Mouse (Mus musculus): ENCODE data around the gene Olfr957.

Olfr957 gene

DNA sequence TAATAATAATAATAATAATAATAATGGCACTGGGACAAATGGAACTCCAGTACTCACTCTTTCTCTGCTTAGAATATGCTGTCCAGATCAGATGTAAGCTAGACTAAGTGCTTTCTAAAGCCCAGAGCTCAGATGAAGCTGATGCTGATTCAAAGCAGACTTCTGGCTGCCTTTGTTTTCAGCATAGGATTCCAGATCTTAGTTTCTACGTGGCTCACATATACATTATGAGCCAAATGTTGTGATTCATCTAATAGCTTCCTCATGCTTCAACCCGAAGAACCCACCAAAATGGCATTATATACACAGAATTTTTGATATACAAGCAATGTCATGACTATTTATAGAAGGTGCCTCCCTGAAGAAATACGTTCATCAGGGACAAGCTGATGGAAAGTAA, at the start of gene Olfr957:
Olfr957 (minus strand) TSS at position 279 of the 400 bp plus-strand sequence.
- no peak for DNase-seq (ENCODE audit: low read depth, low spot score)

DNA sequence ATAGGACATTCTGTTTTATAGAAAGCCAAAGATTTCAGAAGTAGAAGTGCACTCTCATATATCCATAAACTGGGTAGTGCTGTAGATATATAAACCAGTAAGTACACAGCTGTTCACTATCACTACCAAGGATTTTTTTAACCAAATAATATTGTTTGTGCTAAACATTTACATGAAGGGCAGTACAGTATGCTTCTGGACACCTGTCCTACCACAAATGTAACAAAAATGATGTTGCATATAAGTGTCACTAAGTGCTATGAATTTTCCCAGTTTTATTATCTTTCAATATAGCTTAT, 42.7 kb upstream of the Olfr957 start:
- no peak for DNase-seq (ENCODE audit: low read depth, low spot score)

DNA sequence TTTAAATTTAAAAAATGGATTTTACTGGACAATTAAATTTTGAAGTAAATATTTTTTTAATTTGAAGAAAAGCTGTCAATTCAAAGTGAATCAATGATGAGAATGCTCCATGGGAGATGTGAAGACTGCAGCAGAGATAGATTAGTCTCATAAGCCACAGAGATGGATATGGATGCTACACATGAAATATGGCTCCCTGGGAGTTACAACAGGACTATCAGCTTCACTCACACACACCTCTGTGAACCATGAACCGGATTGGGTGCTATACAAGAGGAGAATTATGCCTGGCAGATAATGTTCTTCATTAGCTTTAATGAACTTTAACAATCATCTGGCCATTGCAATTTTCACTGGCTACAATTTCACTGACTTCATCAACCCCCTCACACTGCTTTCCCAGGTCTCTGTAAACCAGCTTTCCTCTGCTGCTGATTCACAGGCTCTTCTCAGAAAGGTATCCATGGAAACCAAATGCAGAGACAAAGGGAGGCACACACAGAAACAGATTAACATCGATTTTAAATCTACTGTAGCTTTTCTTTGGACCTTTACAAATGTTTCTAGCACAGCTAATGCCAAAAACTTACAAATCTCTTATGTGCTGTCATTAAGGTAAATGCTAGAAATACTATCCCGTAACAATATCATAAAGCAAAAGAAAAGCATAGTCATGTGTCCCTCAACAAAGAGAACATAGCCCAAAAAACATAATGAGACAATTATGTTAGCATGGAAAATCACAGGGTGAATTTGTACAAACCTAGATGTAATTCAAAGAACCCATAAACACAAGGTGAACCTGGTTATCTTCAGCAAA, 42.1 kb upstream of the Olfr957 start:
- peak; percentile 17 for DNase-seq (ENCODE audit: low read depth, low spot score)

DNA sequence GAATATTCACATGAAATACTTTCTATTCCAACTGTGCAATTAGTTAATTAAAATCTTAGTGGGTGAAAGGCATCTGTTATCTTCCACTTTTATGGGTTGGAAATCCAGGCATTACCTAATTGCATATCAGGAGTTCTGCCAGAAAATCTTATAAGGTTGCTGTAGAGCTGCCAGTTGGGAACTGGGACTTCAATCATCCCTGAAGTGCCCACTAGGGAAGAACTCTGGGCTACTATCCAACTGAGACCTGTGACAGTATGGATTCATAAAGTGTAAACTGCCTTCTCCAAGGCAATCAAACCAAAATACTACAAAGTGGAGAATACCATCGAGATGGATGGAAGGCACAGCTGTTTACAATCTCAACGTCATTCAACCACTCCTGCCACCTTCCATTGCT, 38.3 kb upstream of the Olfr957 start, which contains the start of gene Olfr958:
Olfr958 (minus strand) TSS at position 109 of the 400 bp plus-strand sequence.
- no peak for DNase-seq (ENCODE audit: low read depth, low spot score)

DNA sequence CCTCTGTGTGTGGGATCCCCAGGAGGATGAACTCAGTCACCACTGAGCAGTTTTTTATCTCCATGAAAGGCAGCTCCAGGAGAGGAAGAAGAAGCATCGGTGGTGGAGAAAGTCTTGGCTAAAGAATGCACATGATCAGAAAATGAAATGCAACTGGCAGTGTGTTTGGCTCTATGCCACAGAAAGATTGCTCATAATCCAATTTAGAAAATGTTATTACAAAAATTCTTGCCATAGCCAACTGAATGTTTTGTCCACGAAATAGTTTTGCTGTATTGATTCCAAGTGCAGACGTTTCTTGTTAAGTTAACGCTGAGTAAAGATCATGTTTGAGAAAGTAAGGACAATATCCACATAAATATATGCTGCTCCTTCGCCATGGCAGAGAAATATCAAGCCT, 35.2 kb upstream of the Olfr957 start:
- DNase-seq (ENCODE audit: low read depth, low spot score), result no peak

DNA sequence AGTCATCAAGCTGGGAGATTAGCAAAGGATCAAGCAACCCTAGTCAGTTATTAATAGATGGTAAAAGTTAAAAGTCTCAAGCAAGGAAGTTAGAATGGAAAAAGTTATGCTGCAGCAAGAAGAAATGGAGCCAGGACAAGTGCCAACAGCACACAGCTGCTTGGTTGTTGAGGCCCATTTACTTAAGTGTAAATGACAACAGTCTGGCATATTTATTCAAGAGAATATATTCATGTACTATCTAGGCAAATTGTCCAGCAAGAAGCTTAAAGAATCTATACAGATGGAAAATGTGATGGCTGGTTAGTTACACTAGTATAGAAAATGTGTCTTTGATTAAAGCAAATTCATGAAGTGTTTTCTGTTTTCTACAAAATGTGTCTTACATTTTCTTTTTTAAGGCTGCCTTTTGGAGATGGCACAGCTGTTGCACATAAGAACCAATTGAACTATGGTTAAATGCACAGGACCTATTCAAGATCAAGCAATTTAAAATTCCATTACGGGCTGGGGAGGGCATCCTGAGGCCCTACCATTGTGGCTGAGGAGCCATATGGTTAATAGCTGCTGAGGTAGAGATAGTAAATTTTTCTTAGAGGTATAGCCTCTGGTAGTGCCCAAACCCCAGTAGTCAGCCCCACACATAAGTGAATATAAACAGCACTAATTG, 8.1 kb upstream of the Olfr957 start:
- no peak for DNase-seq (ENCODE audit: low read depth, low spot score)

DNA sequence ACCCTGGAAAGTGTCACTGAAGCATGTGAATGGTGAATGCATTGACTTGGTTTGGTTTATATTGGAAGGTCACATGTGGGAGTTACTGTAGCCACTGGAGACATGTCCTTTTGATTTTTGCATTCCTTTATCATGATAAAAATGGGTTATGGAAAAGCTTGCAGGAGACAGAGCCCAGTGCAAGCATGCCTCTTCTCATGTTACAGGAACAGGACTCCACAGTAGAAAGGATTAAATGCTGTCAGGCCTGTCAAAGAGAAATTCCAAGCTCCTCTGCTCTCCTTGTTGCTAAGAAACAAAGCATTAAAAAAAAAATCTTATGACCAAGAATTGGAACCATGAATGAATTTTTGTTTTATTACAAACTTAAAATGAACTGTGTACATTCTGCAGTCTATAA, 3.0 kb upstream of the Olfr957 start:
- peak; percentile 49 for DNase-seq (ENCODE audit: low read depth, low spot score)

DNA sequence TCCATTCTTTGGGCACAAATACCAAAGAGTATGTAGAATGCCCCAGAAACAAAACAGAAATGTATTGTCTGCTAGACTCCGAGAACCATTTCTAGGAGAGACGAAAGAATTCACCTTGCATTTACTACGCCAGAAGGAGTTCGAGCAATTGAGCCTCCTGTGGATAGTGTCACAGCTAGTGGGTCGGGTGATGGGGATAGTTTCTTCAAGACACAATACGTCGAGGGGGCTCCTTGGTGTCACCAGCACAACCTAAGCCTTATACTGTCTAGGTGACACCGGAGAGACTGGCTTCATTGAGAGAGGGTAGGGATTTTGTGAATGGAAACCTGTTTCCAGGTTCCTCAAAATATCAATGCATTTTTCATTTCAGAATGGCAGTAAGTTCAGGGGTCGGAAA, 6.2 kb downstream of the Olfr957 start:
- DNase-seq (ENCODE audit: low read depth, low spot score), result no peak

DNA sequence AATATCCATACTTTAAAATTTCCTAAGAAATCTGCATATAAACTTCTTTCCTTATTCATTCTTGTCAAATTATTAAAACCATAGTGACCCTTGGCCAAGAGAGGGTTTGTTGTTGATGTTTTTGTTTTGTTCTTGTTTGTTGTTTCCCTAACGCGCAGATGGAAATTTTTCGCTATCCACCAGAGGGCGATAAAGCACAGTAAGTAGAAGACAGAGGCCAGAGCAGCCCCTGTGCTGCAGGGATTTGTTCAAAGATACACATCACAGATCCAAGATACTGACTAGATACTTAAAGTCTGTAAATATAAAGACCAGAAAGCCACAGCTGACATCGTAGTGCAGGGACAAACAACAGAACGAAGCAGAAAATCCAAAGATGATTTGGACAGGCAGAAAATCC, 6.6 kb downstream of the Olfr957 start:
- DNase-seq (ENCODE audit: low read depth, low spot score), result peak; percentile 64

DNA sequence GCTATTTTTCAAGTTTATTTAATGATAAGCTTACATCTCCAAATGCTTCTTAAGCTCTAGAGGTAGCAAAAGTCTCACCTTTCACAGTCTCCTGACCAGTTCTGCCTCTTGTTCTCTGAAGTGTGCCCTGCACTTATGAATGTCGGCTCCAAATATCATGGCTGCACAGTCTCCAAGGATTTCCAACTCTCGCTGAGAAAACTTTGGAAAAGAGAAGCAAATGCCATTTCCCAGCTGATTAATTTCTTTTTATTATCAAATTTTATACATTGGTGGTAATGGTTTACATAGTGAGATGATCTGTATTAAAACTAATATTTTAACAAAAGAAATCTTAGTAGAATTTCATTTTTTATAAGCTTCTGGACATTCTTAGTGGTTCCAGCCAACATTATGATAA, 21.7 kb downstream of the Olfr957 start, which contains the start of gene Olfr44:
Olfr44 (minus strand) TSS at position 101 of the 400 bp plus-strand sequence.
- DNase-seq (ENCODE audit: low read depth, low spot score), result no peak

DNA sequence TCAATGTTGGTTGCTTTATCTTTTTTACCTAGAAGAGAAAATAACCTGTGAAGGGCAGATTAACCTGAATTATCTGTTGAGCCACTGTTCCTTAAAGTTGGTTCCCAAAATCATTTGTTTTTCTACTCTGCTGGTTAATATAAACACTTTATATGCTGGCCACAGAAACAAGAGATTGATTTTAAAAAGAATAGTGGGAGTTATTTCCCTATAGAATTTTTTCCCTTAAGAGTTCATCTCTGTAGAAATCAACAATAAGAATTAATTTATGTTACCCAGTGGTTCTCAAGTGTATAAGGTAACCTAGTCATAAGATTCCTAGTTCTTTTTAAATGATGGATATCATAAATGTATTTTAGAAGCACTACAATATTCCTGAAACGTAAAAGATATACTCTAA, 43.8 kb downstream of the Olfr957 start, which contains the start of gene Olfr955:
Olfr955 (minus strand) TSS at position 101 of the 400 bp plus-strand sequence.
- no peak for DNase-seq (ENCODE audit: low read depth, low spot score)

Measured in mesoderm, embryonic 11.5 days (tissue).